Mouse (Mus musculus): ENCODE results near the gene Cuedc1. TPM values are rescaled to one million over a fixed set of nuclear protein-coding genes. Genes with fewer than 3 reads are reported as not detected.

Cuedc1 gene
- polyA plus RNA-seq, 1 experiment from 2014 or later: 27.1 TPM

- Histone ChIP-seq H3K27me3 (ENCODE audit: insufficient read depth, poor library complexity, severe bottlenecking) (0 out of 2 replicates have a peak, but pooled peaks cover 2% of the 10 kb centered on the region), H3K4me3 (no peak overlapping the region), H3K27ac (peak overlapping the region; percentile 83), H3K36me3 (no peaks in the 10 kb centered on the region), H3K9me3 (no peaks in the 10 kb centered on the region), H3K4me1 (replicated peaks) (peaks cover 80% of the 10 kb centered on the region)
- no peak for DNase-seq (ENCODE audit: low spot score)
- 34% methylated on average over 4 of the region's 4 CpGs for WGBS
Observed at GRCm38 (mm10) chr11:88234789-88235188, 136.9 kb downstream of the Cuedc1 start.

- DNase-seq (ENCODE audit: low spot score): peak; percentile 70
- peaks cover 87% of the 10 kb centered on the region for H3K4me1 ChIP-seq (replicated peaks)
- H3K27me3 ChIP-seq (ENCODE audit: insufficient read depth, poor library complexity, severe bottlenecking): 0 out of 2 replicates have a peak, but pooled peaks cover 2% of the 10 kb centered on the region
- WGBS: 6% methylated on average over 23 of the region's 23 CpGs
- peak overlapping the region; percentile 35 for H3K4me3 ChIP-seq
- peak overlapping the region; percentile 91 for H3K27ac ChIP-seq
- H3K9me3 ChIP-seq: no peaks in the 10 kb centered on the region
- no peaks in the 10 kb centered on the region for H3K36me3 ChIP-seq
Observed at GRCm38 (mm10) chr11:88235221-88236203, 137.7 kb downstream of the Cuedc1 start.

- Histone ChIP-seq H3K4me1 (replicated peaks) (peaks cover 69% of the 10 kb centered on the region), H3K4me3 (0 out of 2 replicates have a peak overlapping the region, but pooled peaks have one; percentile 21), H3K36me3 (no peaks in the 10 kb centered on the region), H3K27me3 (ENCODE audit: insufficient read depth, poor library complexity, severe bottlenecking) (no peaks in the 10 kb centered on the region), H3K9me3 (no peaks in the 10 kb centered on the region), H3K27ac (peak overlapping the region; percentile 91)
- WGBS: 61% methylated on average over 10 of the region's 10 CpGs
- DNase-seq (ENCODE audit: low spot score): peak; percentile 52
Observed at GRCm38 (mm10) chr11:88240275-88240674, 142.4 kb downstream of the Cuedc1 start.

- H3K9me3 ChIP-seq: no peaks in the 10 kb centered on the region
- no peaks in the 10 kb centered on the region for H3K27me3 ChIP-seq (ENCODE audit: insufficient read depth, poor library complexity, severe bottlenecking)
- peak overlapping the region; percentile 91 for H3K27ac ChIP-seq
- peaks cover 63% of the 10 kb centered on the region for H3K4me1 ChIP-seq (replicated peaks)
- peak overlapping the region; percentile 21 for H3K4me3 ChIP-seq
- no peaks in the 10 kb centered on the region for H3K36me3 ChIP-seq
- 2% methylated on average over 10 of the region's 10 CpGs for WGBS
- DNase-seq (ENCODE audit: low spot score): peak; percentile 90
Observed at GRCm38 (mm10) chr11:88240736-88241353, 143.0 kb downstream of the Cuedc1 start.

- Histone ChIP-seq H3K27me3 (ENCODE audit: insufficient read depth, poor library complexity, severe bottlenecking) (no peaks in the 10 kb centered on the region), H3K27ac (peak overlapping the region; percentile 91), H3K4me1 (replicated peaks) (peaks cover 55% of the 10 kb centered on the region), H3K9me3 (no peaks in the 10 kb centered on the region), H3K36me3 (no peaks in the 10 kb centered on the region), H3K4me3 (peak overlapping the region; percentile 21; the same call in 1 of the 2 replicates)
- no peak for DNase-seq (ENCODE audit: low spot score)
- 32% methylated on average over 12 of the region's 12 CpGs for WGBS
Observed at GRCm38 (mm10) chr11:88241468-88242301, 143.8 kb downstream of the Cuedc1 start.

Other genes starting within 250 kb of the Cuedc1 start
- 17.2 and 18.6 TPM in 2 replicates for gene Mks1, start 244.8 kb upstream of the Cuedc1 start, polyA plus RNA-seq (2016; fragmentation: Nextera tagmentation; extraction: Ambion mirVana)
- not detected in 2 replicates for gene Epx, start 222.5 kb upstream of the Cuedc1 start, polyA plus RNA-seq (2016; fragmentation: Nextera tagmentation; extraction: Ambion mirVana)
- gene Olfr462, start 205.8 kb upstream of the Cuedc1 start, polyA plus RNA-seq (2016; fragmentation: Nextera tagmentation; extraction: Ambion mirVana): not detected in 2 replicates
- not detected in 2 replicates for gene Olfr463, start 200.7 kb upstream of the Cuedc1 start, polyA plus RNA-seq (2016; fragmentation: Nextera tagmentation; extraction: Ambion mirVana)
- gene Olfr464, start 177.1 kb upstream of the Cuedc1 start, polyA plus RNA-seq (2016; fragmentation: Nextera tagmentation; extraction: Ambion mirVana): not detected in 2 replicates
- gene Dynll2, start 110.5 kb upstream of the Cuedc1 start, polyA plus RNA-seq (2016; fragmentation: Nextera tagmentation; extraction: Ambion mirVana): 29.4 and 39.9 TPM in 2 replicates
- 337 and 377 TPM in 2 replicates for gene Srsf1, start 50.7 kb upstream of the Cuedc1 start, polyA plus RNA-seq (2016; fragmentation: Nextera tagmentation; extraction: Ambion mirVana)
- gene Vezf1, start 29.8 kb upstream of the Cuedc1 start, polyA plus RNA-seq (2016; fragmentation: Nextera tagmentation; extraction: Ambion mirVana): 64.7 and 64.8 TPM in 2 replicates
- gene Mrps23, start 106.3 kb downstream of the Cuedc1 start, polyA plus RNA-seq (2016; fragmentation: Nextera tagmentation; extraction: Ambion mirVana): 72.2 and 74.1 TPM in 2 replicates
- 7.9 and 11.8 TPM in 2 replicates for gene Ccdc182, start 196.0 kb downstream of the Cuedc1 start, polyA plus RNA-seq (2016; fragmentation: Nextera tagmentation; extraction: Ambion mirVana)

All from hindbrain, embryonic 10.5 days (tissue).